Mouse (Mus musculus) hindbrain, embryonic 16.5 days (tissue): Measurements from ENCODE around the gene 1700086D15Rik. TPM values are rescaled to one million over a fixed set of nuclear protein-coding genes. Genes with fewer than 3 reads are reported as not detected.
A peak's percentile ranks its signal among the peaks of the same experiment; 100 is the strongest.

Source experiments
- ATAC-seq: fragments of 200-750 bp; cut with Nextera tagmentation; 2 replicates; pipeline ENCODE4 v1.8.0; 2017; ENCODE audit warnings: moderate TSS enrichment, moderate library complexity
- H3K27ac ChIP-seq: fragments of 300-500 bp; sonication (generic); 2 replicates; pipeline ENCODE4 v1.5.1; 2014; ENCODE audit warnings: low read depth, mild to moderate bottlenecking, control low read depth, low read length, moderate library complexity
- H3K27me3 ChIP-seq: fragments of 300-500 bp; sonication (generic); replicated peaks from 2 replicates; pipeline ENCODE4 v1.6.1; 2014; ENCODE audit warnings: low read length; ENCODE audit not compliant: control insufficient read depth, insufficient read depth
- H3K36me3 ChIP-seq: fragments of 300-500 bp; sonication (generic); 2 replicates; pipeline ENCODE4 v1.6.1; 2014; ENCODE audit warnings: mild to moderate bottlenecking, low read length, moderate library complexity, mixed read lengths; ENCODE audit not compliant: control insufficient read depth, insufficient read depth
- H3K4me1 ChIP-seq: fragments of 300-500 bp; sonication (generic); 2 replicates; pipeline ENCODE4 v1.6.1; 2014; ENCODE audit warnings: low read depth, low read length; ENCODE audit not compliant: control insufficient read depth, insufficient read depth
- H3K4me2 ChIP-seq: fragments of 300-500 bp; sonication (generic); 2 replicates; pipeline ENCODE4 v1.6.1; 2014; ENCODE audit warnings: mild to moderate bottlenecking, low read length, control low read depth, moderate library complexity
- H3K4me3 ChIP-seq: fragments of 300-500 bp; sonication (generic); 2 replicates; pipeline ENCODE4 v1.5.1; 2014; ENCODE audit warnings: mild to moderate bottlenecking, low read length, control low read depth, moderate library complexity
- H3K9ac ChIP-seq: fragments of 300-500 bp; sonication (generic); 2 replicates; pipeline ENCODE4 v1.6.1; 2014; ENCODE audit warnings: low read depth, mild to moderate bottlenecking, control low read depth, low read length, moderate library complexity
- H3K9me3 ChIP-seq: fragments of 300-500 bp; sonication (generic); 2 replicates; pipeline ENCODE4 v1.6.1; 2014; ENCODE audit warnings: mild to moderate bottlenecking, low read length, moderate library complexity; ENCODE audit not compliant: control insufficient read depth
- WGBS: fragments of 180-500 bp; shearing (Covaris S2); extraction: QIAGEN DNeasy Blood & Tissue Kit; methylation state at CpG from one replicate; pipeline ENCODE4 v1.1.7; 2014; 5-methylcytosine and 5-hydroxymethylcytosine counted together
- polyA plus RNA-seq: library from polyadenylated mRNA; unstranded; fragments of >200 nt; fragmentation: Nextera tagmentation; extraction: Ambion mirVana; gene quantifications from 2 replicates; pipeline ENCODE4 v1.2.1, GENCODE M21; 2015

1700086D15Rik gene
- 0.19 TPM in 1 of 2 replicates, not detected in the other for polyA plus RNA-seq

DNA sequence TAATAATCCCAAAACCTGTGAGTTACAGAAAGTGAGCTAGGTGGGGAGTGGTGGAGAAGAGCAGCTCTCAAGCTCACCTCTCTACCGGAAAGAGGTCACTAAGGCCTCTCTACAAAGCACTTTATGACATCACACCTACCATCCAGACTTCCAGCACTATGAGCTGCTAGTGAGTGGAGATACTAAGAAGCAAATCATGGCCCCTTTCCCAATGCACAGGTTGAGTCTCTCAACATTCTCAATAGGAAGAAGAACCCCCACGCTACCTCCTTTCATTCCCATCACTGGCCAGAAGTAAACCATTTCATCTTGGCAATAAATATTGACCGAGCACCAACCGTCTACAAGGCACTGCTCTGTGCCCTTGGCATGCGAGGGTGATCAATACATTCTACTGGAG lies at the start of gene 1700086D15Rik:
1700086D15Rik (minus strand) TSS at position 101 of the 400 bp plus-strand sequence.
- ATAC-seq = no peak
- Histone ChIP-seq H3K4me1 (peaks cover 12% of the 10 kb centered on the region), H3K9ac (no peak within 1 kb of the TSS), H3K27me3 (no peaks in the 10 kb centered on the region), H3K9me3 (no peaks in the 10 kb centered on the region), H3K4me2 (no peak within 1 kb of the TSS; the same call in 1 of the 2 replicates), H3K27ac (no peak within 1 kb of the TSS), H3K4me3 (no peak within 1 kb of the TSS), H3K36me3 (no peaks in the 10 kb centered on the region)
- WGBS = 95% methylated on average over 5 of the region's 5 CpGs

DNA sequence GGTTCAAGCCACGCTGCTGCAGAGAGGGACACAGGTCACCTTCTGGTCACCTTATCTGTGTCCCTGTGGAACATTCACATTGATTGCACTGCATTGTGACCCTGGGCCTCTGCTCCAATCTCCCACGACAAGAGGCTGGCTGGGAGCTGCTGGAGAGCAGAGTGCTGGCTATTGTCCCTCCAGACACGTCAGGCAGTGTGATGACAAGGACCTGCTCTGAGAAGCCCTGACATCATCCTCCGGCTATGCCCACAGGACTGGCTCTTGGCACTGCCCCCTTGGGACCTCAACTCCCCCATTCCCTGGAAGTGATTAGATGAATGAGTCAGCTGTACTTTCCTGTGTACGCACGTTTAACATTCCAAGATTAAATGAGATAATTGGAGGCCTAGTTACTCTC lies 49.8 kb upstream of the 1700086D15Rik start:
- Histone ChIP-seq H3K9ac (no peak overlapping the region), H3K27me3 (no peaks in the 10 kb centered on the region), H3K36me3 (no peaks in the 10 kb centered on the region), H3K4me3 (no peak overlapping the region), H3K9me3 (no peaks in the 10 kb centered on the region), H3K4me1 (no peaks in the 10 kb centered on the region), H3K4me2 (no peak overlapping the region), H3K27ac (no peak overlapping the region)
- 47% methylated on average over 6 of the region's 6 CpGs for WGBS
- ATAC-seq = no peak

DNA sequence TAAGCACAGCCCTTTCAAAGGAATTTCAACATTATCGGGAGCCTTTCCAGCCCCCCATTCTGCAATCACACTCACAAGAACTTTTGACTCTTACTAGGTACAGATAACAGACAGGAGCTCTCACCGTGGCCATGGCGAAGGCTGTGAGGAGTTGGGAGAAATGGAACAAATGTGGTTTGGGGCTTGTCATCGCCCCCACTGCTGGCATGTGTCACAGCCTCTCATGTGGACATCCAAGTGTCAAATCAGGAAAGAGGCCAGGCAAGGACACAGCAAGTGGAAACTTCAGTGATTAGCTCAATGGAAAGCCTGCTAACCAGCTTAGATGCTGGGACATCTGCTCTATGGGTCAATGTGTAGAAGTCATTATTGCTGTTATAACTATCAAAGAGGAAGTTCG lies 45.6 kb upstream of the 1700086D15Rik start:
- no peaks in the 10 kb centered on the region for H3K27me3 ChIP-seq
- no peak overlapping the region for H3K4me3 ChIP-seq
- no peaks in the 10 kb centered on the region for H3K36me3 ChIP-seq
- 73% methylated on average over 5 of the region's 5 CpGs for WGBS
- H3K27ac ChIP-seq = no peak overlapping the region
- no peak for ATAC-seq
- H3K9ac ChIP-seq = no peak overlapping the region
- H3K4me1 ChIP-seq = no peaks in the 10 kb centered on the region
- no peak overlapping the region for H3K4me2 ChIP-seq
- H3K9me3 ChIP-seq = no peaks in the 10 kb centered on the region

DNA sequence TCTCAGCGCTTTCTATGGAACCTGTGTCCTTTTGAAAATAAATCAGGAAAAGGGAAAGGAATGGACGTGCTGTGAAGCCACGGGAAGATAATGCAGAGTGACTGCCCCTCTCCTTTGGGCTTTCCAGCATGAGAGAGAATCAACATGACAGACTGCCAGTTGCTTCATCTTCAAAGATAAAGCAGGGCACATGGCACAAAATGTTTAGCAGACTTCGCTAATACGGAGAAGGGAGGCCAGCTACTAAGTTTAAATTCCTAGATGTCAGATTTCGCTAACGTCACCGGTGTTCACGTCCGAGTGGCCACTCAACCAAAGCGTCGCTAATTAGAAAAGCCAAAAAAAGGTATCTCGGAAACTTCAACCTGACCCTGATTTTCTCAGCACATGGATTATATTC lies 45.0 kb upstream of the 1700086D15Rik start:
- Histone ChIP-seq H3K9me3 (no peaks in the 10 kb centered on the region), H3K9ac (no peak overlapping the region), H3K27me3 (no peaks in the 10 kb centered on the region), H3K36me3 (no peaks in the 10 kb centered on the region), H3K4me1 (no peaks in the 10 kb centered on the region), H3K4me3 (no peak overlapping the region), H3K4me2 (no peak overlapping the region), H3K27ac (no peak overlapping the region)
- WGBS = 68% methylated on average over 13 of the region's 13 CpGs
- no peak for ATAC-seq

DNA sequence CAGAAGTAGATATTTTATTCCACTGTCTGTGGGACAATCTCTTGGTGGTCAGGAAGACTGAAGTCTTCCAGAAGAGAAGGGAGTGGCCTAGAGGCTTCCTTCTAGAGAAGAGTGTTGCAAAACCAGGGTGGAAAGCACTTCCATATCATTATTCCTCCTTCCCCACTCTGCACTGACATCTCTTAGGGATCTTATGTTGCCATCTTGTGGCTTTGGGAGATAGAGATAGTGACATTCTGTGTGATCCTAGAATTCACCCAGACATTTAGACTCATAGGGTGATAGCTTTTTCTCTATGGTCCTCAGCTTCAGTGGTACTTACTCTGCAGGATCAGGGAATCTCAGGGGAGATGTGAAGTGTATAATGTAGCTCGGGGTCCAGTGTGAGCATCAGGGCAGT lies 43.3 kb upstream of the 1700086D15Rik start:
- no peak overlapping the region for H3K9ac ChIP-seq
- no peaks in the 10 kb centered on the region for H3K27me3 ChIP-seq
- no peaks in the 10 kb centered on the region for H3K4me1 ChIP-seq
- H3K4me2 ChIP-seq = no peak overlapping the region
- ATAC-seq = no peak
- no peaks in the 10 kb centered on the region for H3K9me3 ChIP-seq
- H3K4me3 ChIP-seq = no peak overlapping the region
- whole genome bisulfite sequencing = 91% methylated on average over 1 of the region's 1 CpGs
- no peaks in the 10 kb centered on the region for H3K36me3 ChIP-seq
- H3K27ac ChIP-seq = no peak overlapping the region

DNA sequence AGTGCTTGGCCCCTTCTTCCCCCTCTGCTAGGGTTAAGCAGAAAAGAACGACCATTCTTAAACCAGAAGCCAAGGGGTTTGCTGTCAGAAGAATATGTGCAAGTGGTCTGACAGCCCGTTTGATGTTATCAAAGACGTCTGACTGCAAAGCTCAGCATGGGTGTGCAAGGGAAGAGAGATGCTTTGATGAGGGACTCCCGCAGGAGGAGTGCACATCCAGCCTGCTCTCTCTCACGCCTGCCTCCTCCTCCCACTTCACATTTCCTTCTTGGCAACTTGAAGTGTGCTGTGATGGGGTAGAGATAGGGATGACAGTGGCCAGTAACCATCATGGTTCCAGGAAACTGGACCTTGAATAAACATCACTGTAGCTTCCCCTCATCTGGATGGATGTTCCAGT lies 42.5 kb upstream of the 1700086D15Rik start:
- Histone ChIP-seq H3K27ac (no peak overlapping the region), H3K36me3 (no peaks in the 10 kb centered on the region), H3K4me3 (no peak overlapping the region), H3K4me2 (no peak overlapping the region), H3K4me1 (no peaks in the 10 kb centered on the region), H3K27me3 (no peaks in the 10 kb centered on the region), H3K9ac (no peak overlapping the region), H3K9me3 (no peaks in the 10 kb centered on the region)
- 47% methylated on average over 5 of the region's 5 CpGs for WGBS
- ATAC-seq = no peak

DNA sequence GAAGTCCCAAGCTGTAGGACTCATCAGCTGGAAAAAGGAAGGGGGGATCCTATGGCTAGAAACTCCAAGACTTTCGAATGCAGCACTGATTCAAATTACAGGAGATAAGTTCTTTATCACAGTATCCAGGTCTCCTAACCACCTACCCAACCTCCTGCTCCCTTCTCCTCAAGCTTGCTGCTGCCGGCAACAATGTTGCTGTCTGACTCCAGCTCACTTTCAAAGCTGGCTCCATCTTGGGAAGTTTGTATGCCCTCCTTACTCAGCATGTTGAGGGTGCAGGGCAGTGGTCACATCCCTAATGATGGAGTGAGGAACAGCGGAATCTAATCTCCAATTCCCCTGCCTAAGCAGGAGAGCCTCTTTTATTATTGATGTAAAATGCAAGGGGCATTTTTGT lies 38.3 kb upstream of the 1700086D15Rik start:
- 84% methylated on average over 3 of the region's 3 CpGs for WGBS
- Histone ChIP-seq H3K4me1 (no peaks in the 10 kb centered on the region), H3K27me3 (0 out of 2 replicates have a peak, but pooled peaks cover 2% of the 10 kb centered on the region), H3K36me3 (no peaks in the 10 kb centered on the region), H3K9me3 (no peaks in the 10 kb centered on the region), H3K9ac (no peak overlapping the region), H3K4me2 (no peak overlapping the region), H3K4me3 (no peak overlapping the region), H3K27ac (no peak overlapping the region)
- ATAC-seq = no peak

DNA sequence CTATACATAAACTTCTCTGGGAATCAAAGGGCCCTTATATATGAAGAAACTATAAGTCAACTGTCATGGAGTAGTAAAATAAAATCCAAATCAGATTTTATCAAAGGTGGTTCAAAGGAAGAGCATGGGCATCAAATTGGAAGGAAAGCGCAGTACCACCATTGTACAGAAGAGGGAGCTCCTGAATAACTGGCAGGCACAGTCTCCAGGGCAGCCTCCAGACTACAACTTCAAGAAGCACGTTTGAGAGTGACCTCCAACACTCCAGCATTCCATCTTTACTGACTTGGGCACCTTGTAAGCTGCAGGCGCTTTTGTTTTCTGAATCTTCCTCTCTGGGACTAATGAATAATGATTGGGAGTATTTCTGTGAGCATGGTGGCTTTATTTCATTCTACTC lies 37.6 kb upstream of the 1700086D15Rik start:
- H3K27me3 ChIP-seq = 0 out of 2 replicates have a peak, but pooled peaks cover 2% of the 10 kb centered on the region
- no peaks in the 10 kb centered on the region for H3K9me3 ChIP-seq
- no peak overlapping the region for H3K4me3 ChIP-seq
- no peaks in the 10 kb centered on the region for H3K36me3 ChIP-seq
- no peak overlapping the region for H3K9ac ChIP-seq
- 0 out of 2 replicates have a peak, but pooled peaks have one; percentile 50 for ATAC-seq
- no peak overlapping the region for H3K27ac ChIP-seq
- 2% methylated on average over 3 of the region's 3 CpGs for WGBS
- H3K4me2 ChIP-seq = no peak overlapping the region
- no peaks in the 10 kb centered on the region for H3K4me1 ChIP-seq

DNA sequence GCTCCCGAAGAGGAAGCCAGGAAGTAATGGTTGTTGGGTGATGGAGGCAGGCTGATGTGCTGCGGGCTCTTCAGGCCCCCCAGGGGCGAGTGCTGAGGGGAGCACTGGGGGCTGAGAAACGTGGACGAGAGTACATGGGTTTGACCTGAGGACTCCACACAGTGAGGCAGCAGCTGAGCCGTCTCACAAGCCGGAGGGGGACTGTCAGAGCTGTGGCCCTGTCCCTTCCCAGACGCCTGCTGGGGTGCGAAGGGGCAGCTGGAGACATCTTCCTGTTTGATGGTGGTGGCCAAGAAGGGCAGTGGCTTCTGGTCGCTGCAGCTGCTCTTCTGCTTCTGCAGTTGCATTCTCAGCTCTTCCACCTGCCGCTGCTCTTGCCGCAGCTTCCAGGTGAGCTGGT lies 27.3 kb upstream of the 1700086D15Rik start:
- WGBS = 91% methylated on average over 10 of the region's 12 CpGs
- Histone ChIP-seq H3K36me3 (no peaks in the 10 kb centered on the region), H3K27ac (no peak overlapping the region), H3K9me3 (no peaks in the 10 kb centered on the region), H3K9ac (no peak overlapping the region), H3K27me3 (no peaks in the 10 kb centered on the region), H3K4me1 (no peaks in the 10 kb centered on the region), H3K4me2 (no peak overlapping the region), H3K4me3 (no peak overlapping the region)
- ATAC-seq = no peak

DNA sequence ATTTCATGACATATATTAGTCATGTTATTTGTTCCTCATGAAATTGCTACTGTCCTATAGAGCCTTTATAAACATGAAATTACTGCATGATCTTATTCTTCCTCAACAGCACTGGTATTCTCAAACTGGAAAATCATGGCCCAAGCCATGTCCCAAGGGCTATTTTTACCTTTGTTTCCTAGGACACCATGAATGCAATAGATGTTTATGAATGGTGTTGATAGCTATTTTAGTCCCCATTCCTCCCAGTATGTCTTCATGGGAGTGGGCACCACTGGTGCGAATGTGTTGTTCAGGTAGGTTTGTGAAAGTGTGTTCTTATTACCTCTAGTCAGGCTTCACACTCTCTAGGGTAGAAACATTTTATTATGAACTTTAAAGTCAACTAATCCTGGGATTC lies 25.4 kb upstream of the 1700086D15Rik start:
- no peak for ATAC-seq
- Histone ChIP-seq H3K4me2 (no peak overlapping the region), H3K36me3 (no peaks in the 10 kb centered on the region), H3K9ac (no peak overlapping the region), H3K4me3 (no peak overlapping the region), H3K27me3 (no peaks in the 10 kb centered on the region), H3K4me1 (no peaks in the 10 kb centered on the region), H3K9me3 (no peaks in the 10 kb centered on the region), H3K27ac (no peak overlapping the region)
- WGBS = 97% methylated on average over 1 of the region's 1 CpGs
